Mouse (Mus musculus): ENCODE measurements around the gene Sertad2. TPM values are rescaled to one million over a fixed set of nuclear protein-coding genes. Genes with fewer than 3 reads are reported as not detected.

Sertad2 gene
- polyA plus RNA-seq, 1 experiment: 20.9 TPM

GRCm38 (mm10) chr11:20636114-20636513 lies 93.1 kb downstream of the Sertad2 start:
- H3K36me3 ChIP-seq (ENCODE audit: control insufficient read depth, insufficient read depth): no peaks in the 10 kb centered on the region
- no peak for TF ChIP-seq MYOG (IDR thresholded peaks at IDR 0.05; ENCODE audit: control insufficient read depth in 1 of 3, insufficient read depth in 1 of 3, insufficient read length in 2 of 3, low read depth in 2 of 3)
- no peak for TF ChIP-seq POLR2AphosphoS2 (IDR thresholded peaks at IDR 0.05; ENCODE audit: insufficient read length, low read depth)
- TF ChIP-seq TCF3 (IDR thresholded peaks at IDR 0.05; ENCODE audit: insufficient read length, low read depth): no peak
- TF ChIP-seq SRF (IDR thresholded peaks at IDR 0.05; ENCODE audit: control insufficient read depth, insufficient read length, low read depth): no peak
- no peak for TF ChIP-seq E2F4 (IDR thresholded peaks at IDR 0.05; ENCODE audit: insufficient read depth)
- no peak for TF ChIP-seq MYOD1 (IDR thresholded peaks at IDR 0.05; ENCODE audit: control insufficient read depth in 1 of 3, insufficient read length in 2 of 3, low read depth in 2 of 3)
- no peak for TF ChIP-seq USF1 (IDR thresholded peaks at IDR 0.05; ENCODE audit: low read depth)
- TF ChIP-seq CEBPB (IDR thresholded peaks at IDR 0.05; ENCODE audit: insufficient read depth, poor library complexity, severe bottlenecking): no peak
- no peak for TF ChIP-seq TCF12 (IDR thresholded peaks at IDR 0.05; ENCODE audit: insufficient read depth, poor library complexity, severe bottlenecking)
- no peak for TF ChIP-seq MAX (IDR thresholded peaks at IDR 0.05; ENCODE audit: low read depth)
- TF ChIP-seq POLR2A (IDR thresholded peaks at IDR 0.05; ENCODE audit: insufficient read length, low read depth): no peak
- TF ChIP-seq REST (IDR thresholded peaks at IDR 0.05; ENCODE audit: insufficient read depth, insufficient read length): no peak
- H3K79me2 ChIP-seq (ENCODE audit: control insufficient read depth, insufficient read depth): peaks cover 87% of the 10 kb centered on the region
- no peak overlapping the region for H3ac ChIP-seq (ENCODE audit: control insufficient read depth, insufficient read length)
- H3K4me3 ChIP-seq: no peak overlapping the region
- no peak overlapping the region for H3K4me2 ChIP-seq (ENCODE audit: low read depth)
- no peaks in the 10 kb centered on the region for H3K27me3 ChIP-seq (ENCODE audit: control insufficient read depth, insufficient read depth, insufficient read length)

GRCm38 (mm10) chr11:20637060-20637459 lies 94.0 kb downstream of the Sertad2 start:
- no peak overlapping the region for H3K4me3 ChIP-seq
- TF ChIP-seq E2F4 (IDR thresholded peaks at IDR 0.05; ENCODE audit: insufficient read depth) (no peak), POLR2AphosphoS2 (IDR thresholded peaks at IDR 0.05; ENCODE audit: insufficient read length, low read depth) (no peak), MYOD1 (IDR thresholded peaks at IDR 0.05; ENCODE audit: control insufficient read depth in 1 of 3, insufficient read length in 2 of 3, low read depth in 2 of 3) (no peak), TCF12 (IDR thresholded peaks at IDR 0.05; ENCODE audit: insufficient read depth, poor library complexity, severe bottlenecking) (no peak), POLR2A (IDR thresholded peaks at IDR 0.05; ENCODE audit: insufficient read length, low read depth) (no peak)
- no peaks in the 10 kb centered on the region for H3K36me3 ChIP-seq (ENCODE audit: control insufficient read depth, insufficient read depth)
- H3K79me2 ChIP-seq (ENCODE audit: control insufficient read depth, insufficient read depth): peaks cover 97% of the 10 kb centered on the region
- no peak overlapping the region for H3ac ChIP-seq (ENCODE audit: control insufficient read depth, insufficient read length)
- H3K4me2 ChIP-seq (ENCODE audit: low read depth): no peak overlapping the region
- H3K27me3 ChIP-seq (ENCODE audit: control insufficient read depth, insufficient read depth, insufficient read length): no peaks in the 10 kb centered on the region

- TF ChIP-seq TCF12 (IDR thresholded peaks at IDR 0.05; ENCODE audit: insufficient read depth, poor library complexity, severe bottlenecking) (no peak), MAX (IDR thresholded peaks at IDR 0.05; ENCODE audit: low read depth) (no peak), TCF3 (IDR thresholded peaks at IDR 0.05; ENCODE audit: insufficient read length, low read depth) (no peak), POLR2AphosphoS2 (IDR thresholded peaks at IDR 0.05; ENCODE audit: insufficient read length, low read depth) (no peak), REST (IDR thresholded peaks at IDR 0.05; ENCODE audit: insufficient read depth, insufficient read length) (no peak), POLR2A (IDR thresholded peaks at IDR 0.05; ENCODE audit: insufficient read length, low read depth) (no peak), USF1 (IDR thresholded peaks at IDR 0.05; ENCODE audit: low read depth) (no peak), SRF (IDR thresholded peaks at IDR 0.05; ENCODE audit: control insufficient read depth, insufficient read length, low read depth) (no peak), CEBPB (IDR thresholded peaks at IDR 0.05; ENCODE audit: insufficient read depth, poor library complexity, severe bottlenecking) (no peak), MYOD1 (IDR thresholded peaks at IDR 0.05; ENCODE audit: control insufficient read depth in 1 of 3, insufficient read length in 2 of 3, low read depth in 2 of 3) (no peak), MYOG (IDR thresholded peaks at IDR 0.05; ENCODE audit: control insufficient read depth in 1 of 3, insufficient read depth in 1 of 3, insufficient read length in 2 of 3, low read depth in 2 of 3) (no peak)
- Histone ChIP-seq H3K4me2 (ENCODE audit: low read depth) (no peak overlapping the region), H3K79me2 (ENCODE audit: control insufficient read depth, insufficient read depth) (peaks cover 100% of the 10 kb centered on the region), H3K27me3 (ENCODE audit: control insufficient read depth, insufficient read depth, insufficient read length) (no peaks in the 10 kb centered on the region), H3K36me3 (ENCODE audit: control insufficient read depth, insufficient read depth) (no peaks in the 10 kb centered on the region), H3K4me3 (no peak overlapping the region), H3ac (ENCODE audit: control insufficient read depth, insufficient read length) (no peak overlapping the region)
These were observed 95.8 kb downstream of the Sertad2 start for GRCm38 (mm10) chr11:20638841-20639240.

- Histone ChIP-seq H3K36me3 (ENCODE audit: control insufficient read depth, insufficient read depth) (no peaks in the 10 kb centered on the region), H3K4me2 (ENCODE audit: low read depth) (peak overlapping the region; percentile 70), H3K79me2 (ENCODE audit: control insufficient read depth, insufficient read depth) (peaks cover 100% of the 10 kb centered on the region), H3K27me3 (ENCODE audit: control insufficient read depth, insufficient read depth, insufficient read length) (no peaks in the 10 kb centered on the region), H3ac (ENCODE audit: control insufficient read depth, insufficient read length) (no peak overlapping the region), H3K4me3 (no peak overlapping the region)
- no peak for TF ChIP-seq E2F4 (IDR thresholded peaks at IDR 0.05; ENCODE audit: insufficient read depth)
- TF ChIP-seq REST (IDR thresholded peaks at IDR 0.05; ENCODE audit: insufficient read depth, insufficient read length): no peak
- TF ChIP-seq MYOD1 (IDR thresholded peaks at IDR 0.05; ENCODE audit: control insufficient read depth in 1 of 3, insufficient read length in 2 of 3, low read depth in 2 of 3): peak in 2 of 3 experiments; percentile 51 to 71
- TF ChIP-seq MYOG (IDR thresholded peaks at IDR 0.05; ENCODE audit: control insufficient read depth in 1 of 3, insufficient read depth in 1 of 3, insufficient read length in 2 of 3, low read depth in 2 of 3): peak in 2 of 3 experiments; percentile 47 to 72
These were observed 96.9 kb downstream of the Sertad2 start for GRCm38 (mm10) chr11:20639918-20640447.

GRCm38 (mm10) chr11:20642321-20642720 lies 99.3 kb downstream of the Sertad2 start:
- H3K4me2 ChIP-seq (ENCODE audit: low read depth): no peak overlapping the region

More at GRCm38 (mm10) chr11:20642321-20642720, 99.3 kb downstream of the Sertad2 start:
- H3ac ChIP-seq (ENCODE audit: control insufficient read depth, insufficient read length): no peak overlapping the region
- TF ChIP-seq TCF3 (IDR thresholded peaks at IDR 0.05; ENCODE audit: insufficient read length, low read depth) (no peak), MYOG (IDR thresholded peaks at IDR 0.05; ENCODE audit: control insufficient read depth in 1 of 3, insufficient read depth in 1 of 3, insufficient read length in 2 of 3, low read depth in 2 of 3) (no peak), POLR2A (IDR thresholded peaks at IDR 0.05; ENCODE audit: insufficient read length, low read depth) (no peak), POLR2AphosphoS2 (IDR thresholded peaks at IDR 0.05; ENCODE audit: insufficient read length, low read depth) (no peak), TCF12 (IDR thresholded peaks at IDR 0.05; ENCODE audit: insufficient read depth, poor library complexity, severe bottlenecking) (no peak), E2F4 (IDR thresholded peaks at IDR 0.05; ENCODE audit: insufficient read depth) (no peak), CEBPB (IDR thresholded peaks at IDR 0.05; ENCODE audit: insufficient read depth, poor library complexity, severe bottlenecking) (no peak), MYOD1 (IDR thresholded peaks at IDR 0.05; ENCODE audit: control insufficient read depth in 1 of 3, insufficient read length in 2 of 3, low read depth in 2 of 3) (no peak), MAX (IDR thresholded peaks at IDR 0.05; ENCODE audit: low read depth) (no peak), SRF (IDR thresholded peaks at IDR 0.05; ENCODE audit: control insufficient read depth, insufficient read length, low read depth) (no peak), USF1 (IDR thresholded peaks at IDR 0.05; ENCODE audit: low read depth) (no peak), REST (IDR thresholded peaks at IDR 0.05; ENCODE audit: insufficient read depth, insufficient read length) (no peak)
- no peak overlapping the region for H3K4me3 ChIP-seq
- H3K36me3 ChIP-seq (ENCODE audit: control insufficient read depth, insufficient read depth): peaks cover 2% of the 10 kb centered on the region
- peaks cover 100% of the 10 kb centered on the region for H3K79me2 ChIP-seq (ENCODE audit: control insufficient read depth, insufficient read depth)
- no peaks in the 10 kb centered on the region for H3K27me3 ChIP-seq (ENCODE audit: control insufficient read depth, insufficient read depth, insufficient read length)

Measured in myocyte (in vitro differentiated cells).